In the genomic region with DNA sequence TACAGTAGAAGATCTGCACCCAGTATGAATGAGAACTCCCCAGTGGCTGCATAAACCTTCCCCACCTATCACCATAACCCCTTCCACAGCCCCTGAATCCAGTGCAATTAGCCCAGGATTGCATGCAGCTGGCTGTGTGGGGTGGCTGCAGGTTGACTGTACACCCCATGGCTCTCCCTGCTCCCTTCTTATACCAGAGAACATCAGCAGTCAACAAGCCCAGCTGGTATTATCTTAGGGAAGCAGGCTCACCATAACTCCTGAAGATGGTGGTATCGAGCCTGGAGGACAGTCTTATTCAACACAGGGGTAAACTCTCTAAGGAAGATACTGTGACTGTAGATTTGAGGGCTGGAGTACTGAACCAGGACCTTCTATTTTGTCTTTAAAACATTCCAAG, we compare ENCODE assay signal across 26 mouse cellular contexts. TPM values are rescaled to one million over a fixed set of nuclear protein-coding genes. Genes with fewer than 3 reads are reported as not detected.
DNase-seq lines count a peak whose midpoint lies in the region; ATAC-seq and TF ChIP-seq lines count a peak whose summit lies in the region.
"Had no signal": no experiment of that assay in that cellular context is flagged by ENCODE, and none has a peak within 500 bp of the region (broad histone marks: within the 10 kb centered on the region; RNA-seq: fewer than 3 reads in every experiment).

No protein-coding gene starts in this region.

- DNase-seq in liver, postnatal 0 days, result no peak
- no peak for DNase-seq in urinary bladder, adult 18-20 months (ENCODE audit: low spot score in 2 of 2)
- DNase-seq in layer of hippocampus, adult 2 months (ENCODE audit: low spot score in 2 of 2), result no peak
- no peak for DNase-seq in cerebellum, postnatal 36 days
- DNase-seq: adrenal gland, postnatal 10 days; cerebellum, adult 11-12 months; cerebellum, adult 9-11 months; embryo, embryonic 11 days; gastrocnemius, adult 2 months; gastrocnemius, postnatal 25 days; heart, adult 2 months had no signal

- no peak overlapping the region for H3K4me2 ChIP-seq in liver, postnatal 0 days (ENCODE audit: low read depth, low read length)
- H3K4me2 ChIP-seq: embryonic facial prominence, embryonic 15.5 days; heart, embryonic 12.5 days; hindbrain, embryonic 14.5 days had no signal

- no peak for TF ChIP-seq CTCF in bone marrow, adult 2 months (IDR thresholded peaks at IDR 0.05; ENCODE audit: control insufficient read depth, insufficient read depth, low read length)
- TF ChIP-seq CTCF in liver, postnatal 0 days (IDR thresholded peaks at IDR 0.05; ENCODE audit: low read depth), result no peak
- no peak for TF ChIP-seq CTCF in layer of hippocampus, adult 2 months (conservative IDR thresholded peaks at IDR 0.05)

- H3K27me3 ChIP-seq in liver, postnatal 0 days (ENCODE audit: insufficient read depth, low read length), result no peaks in the 10 kb centered on the region
- H3K27me3 ChIP-seq: embryonic facial prominence, embryonic 15.5 days; heart, embryonic 12.5 days had no signal

- H3K36me3 ChIP-seq in liver, postnatal 0 days (replicated peaks; ENCODE audit: insufficient read depth, low read length), result no peaks in the 10 kb centered on the region
- H3K36me3 ChIP-seq: embryonic facial prominence, embryonic 15.5 days; forebrain, embryonic 10.5 days; heart, embryonic 12.5 days; hindbrain, embryonic 10.5 days had no signal

- H3K9me3 ChIP-seq in liver, postnatal 0 days (ENCODE audit: low read length), result no peaks in the 10 kb centered on the region
- H3K9me3 ChIP-seq: embryonic facial prominence, embryonic 15.5 days; forebrain, embryonic 10.5 days; heart, embryonic 12.5 days; hindbrain, embryonic 10.5 days had no signal

- no peak for TF ChIP-seq EP300 in liver, postnatal 0 days (IDR thresholded peaks at IDR 0.05; ENCODE audit: low read depth)

- WGBS in bone marrow, adult 2 months, result 33% methylated on average over 1 of the region's 1 CpGs
- WGBS in liver, postnatal 0 days (ENCODE audit: insufficient replicate concordance), result 53% methylated on average over 1 of the region's 1 CpGs

- no peak overlapping the region for H3K9ac ChIP-seq in liver, postnatal 0 days (replicated peaks)
- H3K9ac ChIP-seq: embryonic facial prominence, embryonic 15.5 days; heart, embryonic 12.5 days; hindbrain, embryonic 14.5 days had no signal

- H3K27ac ChIP-seq in bone marrow, adult 2 months (ENCODE audit: control insufficient read depth, insufficient read depth, low read depth, low read length, poor library complexity), result peak overlapping the region; percentile 73
- no peak overlapping the region for H3K27ac ChIP-seq in liver, postnatal 0 days (ENCODE audit: low read depth)
- H3K27ac ChIP-seq in layer of hippocampus, adult 2 months, result no peak overlapping the region
- H3K27ac ChIP-seq: embryonic facial prominence, embryonic 15.5 days; forebrain, embryonic 10.5 days; gastrocnemius, adult 2 months; heart, adult 2 months; hindbrain, embryonic 10.5 days; hindbrain, embryonic 14.5 days had no signal

- TF ChIP-seq POLR2A in bone marrow, adult 2 months (IDR thresholded peaks at IDR 0.05; ENCODE audit: borderline replicate concordance, control insufficient read depth, low read depth, low read length), result no peak

- H3K4me3 ChIP-seq in bone marrow, adult 2 months (replicated peaks; ENCODE audit: control insufficient read depth, low read depth, low read length), result no peak overlapping the region
- H3K4me3 ChIP-seq in liver, postnatal 0 days (ENCODE audit: low read depth, low read length), result no peak overlapping the region
- H3K4me3 ChIP-seq in layer of hippocampus, adult 2 months, result no peak overlapping the region
- H3K4me3 ChIP-seq: embryonic facial prominence, embryonic 15.5 days; erythroblast, embryonic 14.5 days; forebrain, embryonic 10.5 days; gastrocnemius, adult 2 months; heart, adult 2 months; heart, embryonic 12.5 days; hindbrain, embryonic 10.5 days had no signal

- peaks cover 4% of the 10 kb centered on the region for H3K4me1 ChIP-seq in bone marrow, adult 2 months (ENCODE audit: control insufficient read depth, insufficient read depth, low read length)
- peaks cover 11% of the 10 kb centered on the region; the same call in 1 of the 2 replicates for H3K4me1 ChIP-seq in liver, postnatal 0 days (ENCODE audit: insufficient read depth)
- H3K4me1 ChIP-seq: embryonic facial prominence, embryonic 15.5 days; forebrain, embryonic 10.5 days; heart, embryonic 12.5 days; hindbrain, embryonic 10.5 days had no signal

- ATAC-seq in granulocyte monocyte progenitor cell, adult 5-6 weeks (replicated peaks; ENCODE audit: poor library complexity, severe bottlenecking), result peak; percentile 26
- ATAC-seq in liver, postnatal 0 days, result peak; percentile 15; the same call in 1 of the 2 replicates
- ATAC-seq in megakaryocyte-erythroid progenitor cell, adult 5-6 weeks (replicated peaks; ENCODE audit: low FRiP score, low TSS enrichment, poor library complexity, severe bottlenecking), result peak; percentile 76
- ATAC-seq: forebrain, embryonic 14.5 days had no signal

RNA-seq across cellular contexts. Expression of a gene that starts 12.1 kb away (rescaled TPM):
- polyA plus RNA-seq in bone marrow, adult 2 months (2011; ENCODE audit: insufficient read depth, insufficient read length, low replicate concordance, missing spikeins), result not detected in 2 replicates
- not detected in 2 replicates for total RNA-seq in granulocyte monocyte progenitor cell, adult 5-6 weeks (2014; fragmentation: Nextera tagmentation)
- total RNA-seq in granulocyte monocyte progenitor cell, adult 5-6 weeks (2017), result not detected in 2 replicates
- polyA plus RNA-seq in liver, postnatal 0 days (2015; fragmentation: Nextera tagmentation; extraction: Ambion mirVana), result not detected in 2 replicates
- not detected in 2 replicates for total RNA-seq in megakaryocyte-erythroid progenitor cell, adult 5-6 weeks (2014; fragmentation: Nextera tagmentation)
- not detected in 2 replicates for total RNA-seq in megakaryocyte-erythroid progenitor cell, adult 5-6 weeks (2017)
- total RNA-seq in layer of hippocampus, adult 2 months (2021), result not detected
- total RNA-seq: adrenal gland, postnatal 10 days; adrenal gland, postnatal 4 days; ES-E14; gastrocnemius, adult 2 months; gastrocnemius, postnatal 25 days; heart, adult 2 months; heart, postnatal 25 days had no signal
- polyA plus RNA-seq: embryonic facial prominence, embryonic 11.5 days; embryonic facial prominence, embryonic 15.5 days; erythroblast, embryonic 14.5 days; forebrain, embryonic 10.5 days; forebrain, embryonic 14.5 days; heart, adult 2 months; heart, embryonic 12.5 days; heart, embryonic 16.5 days; hindbrain, embryonic 10.5 days; hindbrain, embryonic 14.5 days had no signal

Comparison
In these comparisons a context has a peak if more than half of its experiments do, and no peak if none do; other contexts are left out.
1. ATAC-seq: peak in every context shown above with its lines; median percentile 76 in megakaryocyte-erythroid progenitor cell, adult 5-6 weeks; 26 in granulocyte monocyte progenitor cell, adult 5-6 weeks; 15 in liver, postnatal 0 days.